Mouse (Mus musculus) forebrain, embryonic 10.5 days (tissue): Measurements from ENCODE around the gene Smad1. TPM values are rescaled to one million over a fixed set of nuclear protein-coding genes. Genes with fewer than 3 reads are reported as not detected.

ENCODE experiments used
- DNase-seq: peaks from one replicate; pipeline ENCODE4 v3.0.0-alpha.2; 2017; ENCODE audit warnings: low spot score; ENCODE audit errors: extremely low spot score
- H3K27ac ChIP-seq: fragments of 300-500 bp; sonication (generic); 2 replicates; pipeline ENCODE4 v1.5.1; 2016; ENCODE audit warnings: mild to moderate bottlenecking
- H3K27me3 ChIP-seq: fragments of 300-500 bp; sonication (generic); 2 replicates; pipeline ENCODE4 v1.6.1; 2016; ENCODE audit warnings: mild to moderate bottlenecking; ENCODE audit not compliant: poor library complexity, severe bottlenecking
- H3K36me3 ChIP-seq: fragments of 300-500 bp; sonication (generic); replicated peaks from 2 replicates; pipeline ENCODE4 v1.6.1; 2016; ENCODE audit warnings: mild to moderate bottlenecking, moderate library complexity
- H3K4me1 ChIP-seq: fragments of 300-500 bp; sonication (generic); 2 replicates; pipeline ENCODE4 v1.6.1; 2016
- H3K4me3 ChIP-seq: fragments of 300-500 bp; sonication (generic); 2 replicates; pipeline ENCODE4 v1.5.1; 2016; ENCODE audit warnings: mild to moderate bottlenecking, moderate library complexity
- H3K9me3 ChIP-seq: fragments of 300-500 bp; sonication (generic); 2 replicates; pipeline ENCODE4 v1.6.1; 2016; ENCODE audit warnings: mild to moderate bottlenecking, moderate library complexity
- whole genome bisulfite sequencing: fragments of 180-500 bp; shearing (Covaris S2); methylation state at CpG from one replicate; pipeline ENCODE4 v1.1.7; 2016; 5-methylcytosine and 5-hydroxymethylcytosine counted together
- polyA plus RNA-seq: library from polyadenylated mRNA; unstranded; fragments of >200 nt; fragmentation: Nextera tagmentation; extraction: Ambion mirVana; gene quantifications from 2 replicates; pipeline ENCODE4 v1.2.1, GENCODE M21; 2016

Smad1 gene
- polyA plus RNA-seq, 1 experiment from 2014 or later: 39.4 TPM

DNA sequence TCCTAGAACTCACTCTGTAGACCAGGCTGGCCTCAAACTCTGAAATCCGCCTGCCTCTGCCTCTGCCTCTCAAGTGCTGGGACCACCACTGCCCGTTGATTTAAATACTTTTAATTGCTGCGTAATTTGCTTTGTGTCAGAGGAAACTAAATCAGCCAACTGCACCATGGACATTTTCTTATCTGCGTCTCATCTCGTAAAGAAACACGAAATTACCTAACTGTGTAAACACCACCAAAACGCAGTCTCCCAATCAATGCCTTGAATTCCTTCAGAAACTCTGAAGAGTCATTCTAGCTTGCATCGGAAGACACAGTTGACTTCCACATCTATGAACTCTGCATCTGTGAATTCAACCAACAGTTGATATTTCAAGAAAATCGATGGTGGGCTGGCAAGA lies 22.7 kb downstream of the Smad1 start:
- Histone ChIP-seq H3K36me3 (peaks cover 18% of the 10 kb centered on the region), H3K27ac (no peak overlapping the region), H3K4me1 (peaks cover 40% of the 10 kb centered on the region), H3K27me3 (no peaks in the 10 kb centered on the region), H3K4me3 (no peak overlapping the region), H3K9me3 (no peaks in the 10 kb centered on the region)
- WGBS: 93% methylated on average over 9 of the region's 9 CpGs
- DNase-seq: no peak

DNA sequence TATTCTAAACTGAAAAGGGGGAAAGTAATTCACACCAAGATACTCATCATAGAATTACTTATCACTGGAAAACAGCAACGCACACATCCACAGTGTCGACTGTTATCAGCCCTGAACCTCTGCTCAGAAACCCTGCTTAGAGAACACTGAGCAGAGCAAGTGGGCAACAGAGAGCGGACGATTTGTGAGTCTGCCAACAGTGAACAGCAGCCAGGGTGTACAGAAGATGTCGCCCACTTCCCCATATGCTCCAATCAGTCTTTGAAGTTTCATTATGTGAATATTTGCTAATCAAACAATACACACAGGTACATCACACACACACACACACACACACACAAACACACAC lies 23.6 kb downstream of the Smad1 start:
- 93% methylated on average over 5 of the region's 5 CpGs for WGBS
- Histone ChIP-seq H3K27me3 (no peaks in the 10 kb centered on the region), H3K4me1 (peaks cover 32% of the 10 kb centered on the region)

DNA sequence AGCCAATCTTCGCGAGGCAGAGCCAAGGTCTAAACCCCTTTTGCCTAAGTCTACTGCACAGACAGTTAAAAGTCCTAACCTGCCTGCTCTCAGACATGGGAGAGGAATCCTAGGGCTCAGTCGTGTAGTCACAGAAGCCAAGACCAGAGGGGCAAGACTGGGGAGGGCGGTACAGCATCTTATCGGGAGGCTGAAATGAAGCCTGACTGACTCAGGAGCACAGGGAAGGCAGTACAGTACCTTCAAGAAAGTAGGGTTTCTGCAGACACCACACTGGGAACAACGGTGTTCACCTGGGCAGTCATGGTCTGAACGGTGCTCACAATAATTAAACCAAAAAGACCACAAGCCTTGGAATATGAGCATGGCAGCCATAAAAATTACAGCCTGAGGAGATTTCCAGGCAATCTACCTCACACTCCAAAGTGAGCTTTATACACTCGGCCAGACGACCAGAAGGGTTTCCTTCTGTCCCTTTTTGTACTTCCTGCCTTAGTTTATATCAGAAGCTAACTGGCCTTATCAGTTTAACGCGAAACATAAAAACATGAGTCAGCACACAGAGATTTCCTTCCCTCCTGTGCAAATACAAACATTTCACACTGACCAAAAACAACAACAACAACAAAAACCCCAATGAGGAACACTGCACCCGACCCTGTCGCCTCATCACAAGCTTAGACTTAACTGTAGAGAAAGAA lies 24.1 kb downstream of the Smad1 start:
- WGBS: 83% methylated on average over 13 of the region's 13 CpGs
- Histone ChIP-seq H3K4me1 (peaks cover 27% of the 10 kb centered on the region), H3K9me3 (no peaks in the 10 kb centered on the region), H3K27me3 (no peaks in the 10 kb centered on the region), H3K36me3 (peaks cover 33% of the 10 kb centered on the region), H3K4me3 (no peak overlapping the region), H3K27ac (0 out of 2 replicates have a peak overlapping the region, but pooled peaks have one; percentile 51)
- no peak for DNase-seq

More for the DNA sequence above, 23.6 kb downstream of the Smad1 start:
- no peaks in the 10 kb centered on the region for H3K9me3 ChIP-seq
- no peak overlapping the region for H3K4me3 ChIP-seq
- peaks cover 27% of the 10 kb centered on the region for H3K36me3 ChIP-seq
- no peak for DNase-seq
- H3K27ac ChIP-seq: no peak overlapping the region

DNA sequence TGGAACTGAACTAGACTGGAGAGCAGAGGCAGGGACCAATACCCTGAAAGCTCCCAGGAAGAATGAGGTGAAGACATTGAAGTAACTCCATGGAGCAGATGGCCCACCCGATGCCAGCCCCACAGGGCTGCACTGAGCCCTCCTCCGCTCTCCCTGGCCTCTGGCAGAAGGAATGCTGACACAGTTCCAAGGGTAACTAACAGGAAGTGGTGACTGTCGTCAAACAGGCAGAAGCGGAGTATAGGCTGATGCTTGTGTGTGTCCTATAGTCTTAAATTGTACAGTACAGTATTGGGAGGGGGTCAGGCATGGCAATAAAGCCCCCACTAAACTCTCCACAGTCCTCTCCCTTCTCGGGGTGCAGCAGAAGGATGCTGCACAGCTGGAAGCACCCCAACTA lies 24.9 kb downstream of the Smad1 start:
- Histone ChIP-seq H3K27me3 (no peaks in the 10 kb centered on the region), H3K36me3 (peaks cover 41% of the 10 kb centered on the region), H3K27ac (no peak overlapping the region), H3K4me3 (no peak overlapping the region), H3K4me1 (peaks cover 20% of the 10 kb centered on the region), H3K9me3 (no peaks in the 10 kb centered on the region)
- no peak for DNase-seq
- WGBS: 76% methylated on average over 5 of the region's 5 CpGs

DNA sequence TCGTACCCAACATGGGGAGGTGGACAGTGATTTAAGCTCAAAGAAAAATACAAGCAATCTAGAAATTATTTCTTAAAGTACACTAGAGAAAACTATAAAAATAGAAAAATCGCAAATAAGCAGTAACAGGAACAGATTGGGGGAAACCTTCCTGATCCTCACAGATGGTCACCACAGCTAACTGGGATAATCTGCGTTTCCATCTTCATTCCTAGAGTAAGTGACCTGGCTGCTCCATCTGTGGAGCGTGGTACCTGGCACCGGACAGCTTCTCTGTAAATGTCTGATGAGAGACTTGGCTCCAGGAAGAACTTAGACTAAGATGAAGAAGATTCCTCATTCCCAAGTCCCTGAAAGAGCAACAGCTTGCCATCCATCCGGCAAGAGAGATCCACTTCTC lies 25.8 kb downstream of the Smad1 start:
- Histone ChIP-seq H3K4me1 (peaks cover 15% of the 10 kb centered on the region), H3K4me3 (no peak overlapping the region), H3K9me3 (no peaks in the 10 kb centered on the region), H3K27me3 (no peaks in the 10 kb centered on the region), H3K36me3 (peaks cover 49% of the 10 kb centered on the region), H3K27ac (no peak overlapping the region)
- DNase-seq: no peak
- WGBS: 94% methylated on average over 6 of the region's 6 CpGs

DNA sequence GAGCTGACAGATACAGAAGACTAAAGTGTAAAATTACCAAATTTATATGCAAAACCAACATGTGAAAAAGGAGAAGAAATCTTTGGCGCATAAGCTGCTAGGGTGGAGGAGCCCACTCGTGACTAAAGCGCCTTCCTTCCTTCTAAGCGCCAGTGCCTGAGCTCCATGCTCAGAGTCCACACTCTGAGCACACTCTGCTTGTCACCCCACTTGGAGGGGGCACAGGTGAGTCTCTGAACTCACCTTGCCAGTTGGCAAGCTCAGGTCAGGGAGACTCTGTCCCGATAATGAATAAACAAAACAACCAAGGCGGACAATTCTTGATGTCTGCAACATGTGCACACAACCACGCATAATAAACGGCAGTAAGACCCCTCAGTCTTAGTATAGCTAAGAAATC lies 26.4 kb downstream of the Smad1 start:
- Histone ChIP-seq H3K4me3 (no peak overlapping the region), H3K27ac (no peak overlapping the region), H3K9me3 (no peaks in the 10 kb centered on the region), H3K4me1 (peaks cover 10% of the 10 kb centered on the region), H3K36me3 (peaks cover 55% of the 10 kb centered on the region), H3K27me3 (no peaks in the 10 kb centered on the region)
- no peak for DNase-seq
- WGBS: 90% methylated on average over 8 of the region's 8 CpGs

DNA sequence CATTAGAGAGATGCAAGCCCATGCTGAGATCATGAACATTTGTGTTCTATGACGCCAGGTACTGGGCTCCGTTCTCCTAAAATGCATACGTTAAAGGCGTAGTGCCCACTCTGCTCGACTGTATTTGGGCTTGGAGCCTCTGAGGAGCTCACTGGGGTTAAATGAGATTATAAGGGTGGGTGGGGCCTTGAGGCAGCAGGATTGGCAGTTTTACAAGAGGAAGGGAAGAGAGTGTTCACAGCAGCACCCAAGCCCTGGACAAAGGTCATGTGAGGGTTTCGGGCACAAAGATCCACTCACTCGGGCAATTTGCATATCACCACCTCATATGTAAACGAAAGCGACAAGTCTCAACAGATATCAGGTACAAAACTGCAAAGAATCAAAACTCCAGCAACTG lies 26.8 kb downstream of the Smad1 start:
- no peak for DNase-seq
- no peak overlapping the region for H3K27ac ChIP-seq
- H3K36me3 ChIP-seq: peaks cover 59% of the 10 kb centered on the region
- no peaks in the 10 kb centered on the region for H3K9me3 ChIP-seq
- no peaks in the 10 kb centered on the region for H3K27me3 ChIP-seq
- H3K4me3 ChIP-seq: no peak overlapping the region
- WGBS: 90% methylated on average over 9 of the region's 9 CpGs
- H3K4me1 ChIP-seq: peaks cover 9% of the 10 kb centered on the region

DNA sequence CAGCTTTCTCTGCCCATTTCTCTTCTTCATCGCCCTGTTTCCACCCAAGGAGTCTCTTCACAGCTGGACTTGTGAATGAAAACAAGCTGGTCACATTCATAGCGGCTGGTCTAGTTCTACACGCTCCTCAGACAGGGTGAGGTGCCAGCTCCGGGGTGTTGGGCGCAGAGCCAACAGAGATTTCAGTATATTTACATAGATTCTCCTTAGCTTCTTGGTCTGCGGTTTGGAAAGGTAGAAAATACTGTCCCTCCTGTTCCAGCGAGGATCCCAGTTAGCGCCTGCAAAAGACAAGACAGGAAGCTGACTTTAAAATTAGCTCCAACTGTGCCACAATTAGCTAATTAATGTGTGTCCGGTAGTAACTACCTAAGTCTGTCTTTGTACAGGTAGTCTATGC lies 27.2 kb downstream of the Smad1 start:
- Histone ChIP-seq H3K4me1 (peaks cover 9% of the 10 kb centered on the region), H3K27me3 (no peaks in the 10 kb centered on the region), H3K9me3 (no peaks in the 10 kb centered on the region), H3K4me3 (no peak overlapping the region), H3K27ac (no peak overlapping the region), H3K36me3 (peaks cover 60% of the 10 kb centered on the region)
- DNase-seq: no peak
- WGBS: 93% methylated on average over 9 of the region's 9 CpGs

DNA sequence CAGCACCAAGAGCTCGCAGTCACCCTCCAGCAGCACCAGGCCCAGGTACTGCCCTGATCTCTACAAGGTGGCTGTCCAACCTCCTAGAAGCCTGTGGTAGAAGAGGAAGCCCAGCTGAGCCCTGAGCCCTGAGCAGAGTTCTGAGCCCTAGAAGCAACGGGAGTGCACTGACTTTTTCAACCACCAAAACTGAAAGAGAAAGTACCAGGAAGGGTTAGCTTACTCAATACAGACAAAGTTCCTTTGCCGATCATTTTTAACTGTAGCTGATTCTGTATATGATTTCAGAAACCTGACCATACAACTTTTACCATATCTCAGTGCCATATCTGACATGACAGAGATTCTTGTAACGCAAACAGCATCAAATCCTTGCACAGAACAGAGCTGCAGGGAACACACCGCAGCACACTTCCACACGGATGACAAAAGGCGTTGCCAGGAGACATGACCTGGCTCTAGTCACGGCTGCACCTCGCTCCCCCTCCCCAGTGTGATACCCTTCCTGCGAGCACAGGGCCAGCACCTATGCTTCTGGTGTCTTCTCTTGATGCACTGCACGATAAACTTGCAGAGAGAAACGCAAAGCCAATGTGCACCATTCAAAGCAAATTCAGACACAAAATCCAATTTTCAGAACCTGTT lies 28.6 kb downstream of the Smad1 start:
- H3K9me3 ChIP-seq: no peaks in the 10 kb centered on the region
- DNase-seq: no peak
- H3K36me3 ChIP-seq: peaks cover 65% of the 10 kb centered on the region
- 91% methylated on average over 12 of the region's 12 CpGs for WGBS
- H3K4me1 ChIP-seq: peaks cover 9% of the 10 kb centered on the region
- no peaks in the 10 kb centered on the region for H3K27me3 ChIP-seq
- no peak overlapping the region for H3K27ac ChIP-seq
- H3K4me3 ChIP-seq: no peak overlapping the region

DNA sequence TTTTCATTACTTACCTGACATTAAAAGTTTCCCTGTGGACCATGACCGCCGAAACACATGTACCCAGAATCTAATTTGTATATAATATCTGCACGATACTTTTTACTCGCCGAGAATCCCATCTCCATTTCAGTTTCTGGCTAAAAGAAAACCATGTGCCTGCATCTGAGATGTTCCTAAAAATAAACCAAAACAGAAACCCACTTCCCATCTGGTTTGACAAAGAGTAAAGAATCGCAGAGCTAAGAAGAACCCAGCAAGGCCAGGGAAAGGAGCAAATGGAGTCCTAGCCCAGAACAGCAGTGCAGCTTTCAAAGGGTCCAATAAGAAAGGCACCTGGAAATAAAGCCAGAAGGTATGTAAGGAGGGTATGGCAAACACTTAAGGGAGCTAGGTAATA lies 30.2 kb downstream of the Smad1 start:
- peaks cover 82% of the 10 kb centered on the region for H3K36me3 ChIP-seq
- 93% methylated on average over 6 of the region's 6 CpGs for WGBS

DNA sequence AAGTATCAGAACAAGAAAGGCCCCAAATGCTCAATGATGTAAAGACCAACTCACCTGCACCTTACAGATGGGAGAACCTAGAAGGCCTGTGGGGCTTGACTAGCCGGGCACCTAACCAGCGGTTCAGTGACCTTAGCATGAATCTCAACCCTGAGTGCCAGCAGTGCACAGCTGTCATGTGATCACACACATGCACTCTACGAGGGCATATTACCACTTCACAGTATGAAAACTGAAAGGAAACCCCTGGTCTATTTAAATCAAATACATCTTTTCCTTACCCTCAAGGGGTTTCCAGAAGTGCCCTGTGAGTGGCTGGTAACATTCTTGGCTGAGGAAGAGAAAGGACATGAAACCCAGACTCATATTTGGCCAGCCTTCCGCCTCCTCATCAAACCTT lies 31.4 kb downstream of the Smad1 start:
- Histone ChIP-seq H3K27me3 (no peaks in the 10 kb centered on the region), H3K4me3 (no peak overlapping the region), H3K27ac (no peak overlapping the region), H3K36me3 (peaks cover 94% of the 10 kb centered on the region), H3K9me3 (no peaks in the 10 kb centered on the region), H3K4me1 (no peaks in the 10 kb centered on the region)
- WGBS: 96% methylated on average over 4 of the region's 4 CpGs
- no peak for DNase-seq

More for the DNA sequence above, 30.2 kb downstream of the Smad1 start:
- Histone ChIP-seq H3K27ac (no peak overlapping the region), H3K4me1 (no peaks in the 10 kb centered on the region), H3K9me3 (no peaks in the 10 kb centered on the region), H3K27me3 (no peaks in the 10 kb centered on the region), H3K4me3 (no peak overlapping the region)
- DNase-seq: no peak

DNA sequence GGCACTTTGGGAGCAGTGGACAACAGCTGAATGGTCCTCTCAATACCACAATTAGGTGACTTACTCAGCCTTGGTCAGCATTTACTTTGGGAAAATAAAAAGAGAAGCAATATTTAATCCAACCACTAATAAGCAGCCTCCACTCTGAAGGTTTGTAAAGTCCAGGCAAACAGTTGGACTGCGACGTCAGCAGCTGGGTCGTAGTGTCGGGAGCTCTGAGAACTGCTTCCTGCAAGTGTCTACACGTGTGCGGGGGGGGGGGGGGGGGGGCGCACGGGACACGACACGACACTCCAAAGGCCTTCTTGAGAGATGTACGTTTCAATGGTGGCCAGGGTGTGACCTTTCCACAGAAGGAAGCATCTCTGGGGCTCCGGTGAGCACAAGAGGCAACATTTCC lies 32.0 kb downstream of the Smad1 start:
- H3K4me1 ChIP-seq: no peaks in the 10 kb centered on the region
- no peaks in the 10 kb centered on the region for H3K9me3 ChIP-seq
- no peaks in the 10 kb centered on the region for H3K27me3 ChIP-seq
- 90% methylated on average over 12 of the region's 12 CpGs for WGBS
- DNase-seq: no peak
- no peak overlapping the region for H3K27ac ChIP-seq
- peaks cover 96% of the 10 kb centered on the region for H3K36me3 ChIP-seq
- no peak overlapping the region for H3K4me3 ChIP-seq

DNA sequence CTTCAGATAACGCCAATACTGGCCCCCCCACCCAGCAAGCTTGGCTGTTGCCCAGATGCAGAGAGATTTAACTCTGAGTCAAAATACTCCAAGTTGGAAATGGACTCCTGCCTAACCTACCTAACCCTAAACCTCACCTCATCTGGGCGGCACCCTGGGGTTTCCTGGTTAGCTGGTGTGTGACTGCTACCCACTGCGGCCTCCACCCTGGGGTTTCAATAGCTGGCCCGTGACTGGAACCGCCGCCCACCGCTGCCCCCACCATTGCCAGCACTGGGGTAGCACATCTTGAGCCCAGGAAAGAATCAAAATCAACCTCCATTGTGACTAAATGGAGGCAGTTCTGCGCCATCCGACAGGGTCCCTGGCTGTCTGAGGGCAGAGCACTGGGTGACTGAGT lies 33.1 kb downstream of the Smad1 start:
- no peak for DNase-seq
- H3K27ac ChIP-seq: no peak overlapping the region
- no peak overlapping the region for H3K4me3 ChIP-seq
- WGBS: 96% methylated on average over 9 of the region's 9 CpGs
- no peaks in the 10 kb centered on the region for H3K27me3 ChIP-seq
- peaks cover 94% of the 10 kb centered on the region for H3K36me3 ChIP-seq
- peaks cover 2% of the 10 kb centered on the region; the same call in 1 of the 2 replicates for H3K4me1 ChIP-seq
- no peaks in the 10 kb centered on the region for H3K9me3 ChIP-seq
